Mouse (Mus musculus): ENCODE measurements around the gene Sipa1l2. TPM values are rescaled to one million over a fixed set of nuclear protein-coding genes. Genes with fewer than 3 reads are reported as not detected.

The Sipa1l2 gene
- polyA plus RNA-seq, 1 experiment, result 10.3 TPM

DNA sequence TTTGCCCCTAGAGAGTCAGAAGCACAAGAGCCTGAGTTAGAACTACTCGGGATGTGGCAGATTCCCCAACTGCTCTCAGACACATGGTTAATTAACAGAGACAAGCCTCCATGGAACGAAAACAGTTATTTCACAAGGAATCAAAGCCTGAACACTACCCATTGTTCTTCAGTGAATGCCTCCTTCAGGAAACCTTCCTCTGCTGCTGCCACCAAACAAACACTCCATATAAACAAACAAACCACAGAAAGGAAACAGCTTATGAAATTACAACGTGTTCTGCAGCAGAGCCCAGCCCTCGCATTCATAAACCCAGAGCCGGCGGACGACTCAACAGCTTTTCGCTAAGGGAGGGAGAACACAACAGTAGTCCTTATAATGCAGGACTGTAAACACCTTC lies 52.2 kb downstream of the Sipa1l2 start:
- H3K4me1 ChIP-seq (ENCODE audit: control insufficient read depth, insufficient read depth, low read length), result peaks cover 3% of the 10 kb centered on the region; the same call in 1 of the 2 replicates
- no peak overlapping the region for H3K4me3 ChIP-seq (ENCODE audit: insufficient read depth, low read length)
- no peak overlapping the region for H3K27ac ChIP-seq (ENCODE audit: insufficient read depth, low read length)
- TF ChIP-seq CTCF (IDR thresholded peaks at IDR 0.05; ENCODE audit: borderline replicate concordance, insufficient read depth, low read length) (no peak), POLR2A (IDR thresholded peaks at IDR 0.05; ENCODE audit: low read depth, low read length) (no peak)

DNA sequence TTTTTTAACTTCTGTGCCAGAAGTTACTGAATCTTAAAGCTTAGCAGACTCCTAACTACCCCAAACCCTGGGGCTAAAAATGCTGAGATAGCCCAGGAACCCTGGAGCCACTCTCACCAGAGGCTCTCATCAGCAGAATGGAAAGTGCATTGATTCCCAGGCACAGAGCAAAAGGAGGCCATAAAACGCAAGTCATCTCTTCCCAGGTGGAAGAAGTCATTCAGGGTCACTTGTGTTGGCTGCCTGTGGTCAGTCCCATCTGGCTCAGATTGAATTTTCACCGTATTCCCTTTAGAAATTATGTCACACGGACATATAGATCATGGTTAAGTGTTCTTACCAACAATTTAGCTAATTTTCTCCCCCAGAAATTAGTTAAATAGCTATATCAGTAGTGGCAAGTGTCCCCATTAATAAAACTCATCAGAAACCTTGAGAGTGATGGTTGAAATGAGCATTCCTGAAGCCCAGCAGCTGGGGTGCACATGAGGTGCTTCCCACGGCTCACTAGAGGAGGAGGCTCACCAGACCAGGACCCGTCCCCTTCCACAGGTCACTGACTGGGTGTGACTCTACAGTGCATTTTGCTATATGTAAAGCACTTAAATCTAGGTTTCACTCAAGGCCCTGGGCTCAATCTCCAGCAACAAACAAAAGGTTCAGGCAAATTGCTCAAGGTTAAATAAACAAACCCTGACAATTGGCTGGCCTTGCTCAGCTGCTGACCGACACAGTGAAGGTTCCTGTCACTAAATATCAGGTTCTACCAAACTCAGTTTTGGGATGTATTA lies 53.3 kb downstream of the Sipa1l2 start:
- no peak for TF ChIP-seq POLR2A (IDR thresholded peaks at IDR 0.05; ENCODE audit: low read depth, low read length)
- TF ChIP-seq CTCF (IDR thresholded peaks at IDR 0.05; ENCODE audit: borderline replicate concordance, insufficient read depth, low read length), result no peak
- no peaks in the 10 kb centered on the region for H3K4me1 ChIP-seq (ENCODE audit: control insufficient read depth, insufficient read depth, low read length)
- H3K4me3 ChIP-seq (ENCODE audit: insufficient read depth, low read length), result no peak overlapping the region
- no peak overlapping the region for H3K27ac ChIP-seq (ENCODE audit: insufficient read depth, low read length)

DNA sequence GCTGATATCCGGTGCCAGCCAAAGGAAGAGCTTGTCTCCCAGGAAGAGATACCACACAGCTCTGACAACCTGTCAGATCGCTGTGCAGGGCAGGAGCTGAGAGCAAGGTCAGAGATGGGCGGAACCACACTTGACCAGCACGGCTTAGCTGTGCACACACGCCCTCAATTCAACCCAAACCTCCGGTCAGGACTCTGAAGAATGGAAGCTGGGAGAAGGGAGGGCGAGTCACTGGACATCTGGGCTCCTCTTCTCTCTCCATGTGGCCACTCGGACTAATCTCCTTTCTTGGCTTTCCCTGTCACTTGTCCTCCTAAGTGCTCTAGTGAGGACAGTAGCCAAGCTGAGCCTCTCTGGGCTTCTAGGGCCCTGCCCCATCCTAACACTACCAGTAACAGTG lies 53.9 kb downstream of the Sipa1l2 start:
- no peak overlapping the region for H3K27ac ChIP-seq (ENCODE audit: insufficient read depth, low read length)
- H3K4me1 ChIP-seq (ENCODE audit: control insufficient read depth, insufficient read depth, low read length), result no peaks in the 10 kb centered on the region
- no peak for TF ChIP-seq POLR2A (IDR thresholded peaks at IDR 0.05; ENCODE audit: low read depth, low read length)
- no peak for TF ChIP-seq CTCF (IDR thresholded peaks at IDR 0.05; ENCODE audit: borderline replicate concordance, insufficient read depth, low read length)
- no peak overlapping the region for H3K4me3 ChIP-seq (ENCODE audit: insufficient read depth, low read length)

DNA sequence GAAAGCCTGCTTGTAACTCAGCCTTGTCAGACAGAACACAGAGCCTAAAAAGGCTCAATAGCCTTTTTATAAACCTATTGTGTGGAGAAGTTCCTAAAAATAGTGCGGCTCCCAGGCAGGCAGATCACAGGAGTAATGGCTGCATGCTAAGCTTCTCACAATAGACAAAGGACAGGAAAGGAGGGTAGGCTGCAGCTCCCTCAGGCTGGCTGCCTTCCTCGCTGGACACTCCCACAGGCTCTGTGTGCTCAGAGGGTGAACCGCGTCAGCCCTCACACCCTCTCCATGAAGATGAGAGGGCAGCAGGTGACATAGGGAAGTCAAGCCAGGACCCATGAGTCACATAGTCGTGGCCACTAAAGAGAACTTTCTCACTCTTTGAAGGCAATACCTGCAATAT lies 55.7 kb downstream of the Sipa1l2 start:
- Histone ChIP-seq H3K4me3 (ENCODE audit: insufficient read depth, low read length) (no peak overlapping the region), H3K4me1 (ENCODE audit: control insufficient read depth, insufficient read depth, low read length) (peaks cover 4% of the 10 kb centered on the region; the same call in 1 of the 2 replicates), H3K27ac (ENCODE audit: insufficient read depth, low read length) (no peak overlapping the region)
- TF ChIP-seq POLR2A (IDR thresholded peaks at IDR 0.05; ENCODE audit: low read depth, low read length) (no peak), CTCF (IDR thresholded peaks at IDR 0.05; ENCODE audit: borderline replicate concordance, insufficient read depth, low read length) (no peak)

DNA sequence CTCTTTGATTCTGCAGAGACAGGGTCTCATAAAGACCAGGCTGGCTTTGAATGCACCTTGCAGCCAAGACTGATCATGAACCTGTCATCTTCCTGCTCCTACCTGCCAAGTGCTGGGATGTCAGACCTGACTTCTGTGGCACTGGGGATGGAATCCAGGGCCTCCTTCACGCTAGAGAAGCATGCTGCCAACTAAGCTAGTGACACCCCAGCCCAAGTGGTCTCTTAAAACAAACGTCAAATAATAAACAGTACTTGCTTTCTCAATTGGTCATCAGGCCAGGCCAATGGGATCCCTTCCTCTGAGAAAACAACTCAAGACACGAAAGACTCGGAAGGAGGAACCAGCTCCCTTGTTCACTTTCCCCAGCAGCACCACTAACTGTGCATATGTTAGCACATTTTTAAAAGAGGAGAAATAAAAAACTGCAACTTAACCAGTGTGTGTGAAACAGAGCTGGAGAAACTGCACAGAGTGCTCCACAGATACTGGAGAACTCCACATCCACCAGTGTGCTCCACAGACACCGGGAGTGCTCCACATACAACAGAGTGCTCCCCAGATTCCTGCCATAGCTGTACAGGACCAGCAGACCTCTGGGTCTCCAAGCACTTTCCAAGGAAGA lies 56.3 kb downstream of the Sipa1l2 start:
- Histone ChIP-seq H3K27ac (ENCODE audit: insufficient read depth, low read length) (no peak overlapping the region), H3K4me1 (ENCODE audit: control insufficient read depth, insufficient read depth, low read length) (peaks cover 4% of the 10 kb centered on the region; the same call in 1 of the 2 replicates), H3K4me3 (ENCODE audit: insufficient read depth, low read length) (no peak overlapping the region)
- TF ChIP-seq POLR2A (IDR thresholded peaks at IDR 0.05; ENCODE audit: low read depth, low read length), result no peak
- no peak for TF ChIP-seq CTCF (IDR thresholded peaks at IDR 0.05; ENCODE audit: borderline replicate concordance, insufficient read depth, low read length)

DNA sequence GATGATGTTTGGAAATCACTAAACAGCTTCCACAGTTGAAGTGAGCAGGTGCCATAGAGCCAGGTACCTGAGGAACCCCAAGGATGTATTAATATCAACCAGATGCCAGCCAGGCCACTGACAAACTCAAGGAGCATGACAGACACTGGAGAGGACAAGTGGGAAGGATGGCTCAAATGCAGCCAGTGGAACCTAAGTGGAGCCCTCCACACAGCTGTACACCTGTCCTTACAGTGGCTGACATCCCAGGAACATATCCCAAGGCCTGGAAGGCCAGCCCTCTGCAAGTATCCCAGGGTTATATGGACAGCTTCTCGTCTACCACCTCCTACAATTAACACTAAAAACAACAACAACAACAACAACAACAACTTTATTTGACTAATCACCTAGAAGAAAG lies 57.0 kb downstream of the Sipa1l2 start:
- Histone ChIP-seq H3K27ac (ENCODE audit: insufficient read depth, low read length) (no peak overlapping the region), H3K4me3 (ENCODE audit: insufficient read depth, low read length) (no peak overlapping the region), H3K4me1 (ENCODE audit: control insufficient read depth, insufficient read depth, low read length) (peaks cover 4% of the 10 kb centered on the region; the same call in 1 of the 2 replicates)
- TF ChIP-seq CTCF (IDR thresholded peaks at IDR 0.05; ENCODE audit: borderline replicate concordance, insufficient read depth, low read length) (no peak), POLR2A (IDR thresholded peaks at IDR 0.05; ENCODE audit: low read depth, low read length) (no peak)

DNA sequence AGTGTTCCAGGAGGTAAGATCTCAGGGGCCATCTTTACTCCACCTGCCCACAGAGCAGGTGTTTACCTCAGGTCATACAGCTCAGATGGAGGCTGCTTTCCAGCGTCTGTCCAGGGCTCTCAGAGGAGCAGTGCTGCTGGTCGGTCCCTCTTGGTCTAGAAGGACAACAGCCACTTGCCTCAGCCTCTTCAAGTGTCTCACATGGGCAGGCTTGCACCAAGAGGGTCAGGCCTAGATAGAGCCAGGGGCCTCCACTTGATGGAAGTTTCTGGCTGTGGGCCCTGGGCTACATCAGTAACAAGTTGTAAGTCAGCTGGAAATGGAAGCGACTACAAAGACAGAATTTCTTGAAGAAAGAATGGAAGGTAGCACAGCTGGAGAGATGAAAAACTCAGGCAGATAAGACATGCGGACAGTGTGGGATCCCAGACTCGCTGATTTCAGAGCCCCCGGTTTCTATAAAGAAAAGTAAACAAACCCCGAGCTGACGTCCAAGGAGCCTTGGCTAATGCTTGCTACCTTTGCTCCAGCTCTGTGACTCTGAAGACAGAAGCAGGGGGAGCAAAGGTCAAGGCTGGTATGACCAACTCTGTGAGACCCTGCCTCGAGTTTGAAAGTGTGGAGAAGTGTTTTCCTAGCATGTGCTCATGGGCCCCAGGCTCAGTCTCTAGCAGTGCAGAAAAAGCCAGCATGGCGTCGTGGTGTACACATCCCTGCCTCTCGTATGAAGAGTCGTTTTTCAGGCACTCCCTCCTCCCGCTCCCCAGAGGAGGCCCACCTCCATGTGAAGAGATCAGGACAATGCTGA lies 58.5 kb downstream of the Sipa1l2 start:
- no peak overlapping the region for H3K27ac ChIP-seq (ENCODE audit: insufficient read depth, low read length)
- peaks cover 4% of the 10 kb centered on the region; the same call in 1 of the 2 replicates for H3K4me1 ChIP-seq (ENCODE audit: control insufficient read depth, insufficient read depth, low read length)
- no peak for TF ChIP-seq CTCF (IDR thresholded peaks at IDR 0.05; ENCODE audit: borderline replicate concordance, insufficient read depth, low read length)
- no peak for TF ChIP-seq POLR2A (IDR thresholded peaks at IDR 0.05; ENCODE audit: low read depth, low read length)
- H3K4me3 ChIP-seq (ENCODE audit: insufficient read depth, low read length), result no peak overlapping the region

DNA sequence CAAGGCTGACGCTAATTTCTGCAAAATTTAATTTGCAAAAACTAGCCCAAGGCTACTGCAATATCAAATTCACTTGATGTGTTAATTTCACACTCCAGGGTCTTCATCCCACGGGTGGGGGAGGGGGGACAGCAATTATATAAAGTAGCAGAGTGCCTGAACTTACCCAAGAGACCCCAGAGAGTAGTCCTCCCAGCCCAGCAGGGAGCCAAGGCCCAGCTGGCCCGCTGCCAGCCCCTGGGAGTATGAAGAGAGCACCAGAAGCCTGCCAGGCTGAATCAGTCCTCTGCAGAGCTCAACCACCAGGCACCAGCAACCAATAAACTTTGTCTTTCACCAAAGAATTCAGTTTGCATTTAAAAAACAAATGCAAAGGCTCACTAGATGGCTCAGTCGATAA lies 59.8 kb downstream of the Sipa1l2 start:
- H3K4me3 ChIP-seq (ENCODE audit: insufficient read depth, low read length), result no peak overlapping the region
- H3K27ac ChIP-seq (ENCODE audit: insufficient read depth, low read length), result no peak overlapping the region
- H3K4me1 ChIP-seq (ENCODE audit: control insufficient read depth, insufficient read depth, low read length), result peaks cover 4% of the 10 kb centered on the region; the same call in 1 of the 2 replicates
- TF ChIP-seq CTCF (IDR thresholded peaks at IDR 0.05; ENCODE audit: borderline replicate concordance, insufficient read depth, low read length) (no peak), POLR2A (IDR thresholded peaks at IDR 0.05; ENCODE audit: low read depth, low read length) (no peak)

DNA sequence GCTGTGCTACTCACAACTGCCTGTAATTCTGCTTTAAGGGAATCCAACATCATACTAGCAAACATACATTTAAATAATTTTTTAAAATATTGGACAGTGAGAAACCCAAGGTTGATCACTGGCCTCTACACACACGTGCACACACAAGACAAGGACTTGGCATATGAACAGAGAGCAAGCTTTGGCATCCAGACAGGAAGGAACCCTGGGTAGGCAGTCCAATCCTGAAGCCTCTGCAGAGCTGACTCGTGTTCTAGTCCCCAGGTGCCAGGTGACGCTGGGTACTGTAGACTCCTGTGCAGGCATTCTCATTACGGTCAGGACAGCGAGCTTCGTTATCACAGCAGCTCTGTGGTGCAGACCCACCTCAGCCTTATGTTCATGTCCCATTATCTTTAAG lies 60.4 kb downstream of the Sipa1l2 start:
- H3K27ac ChIP-seq (ENCODE audit: insufficient read depth, low read length), result no peak overlapping the region
- TF ChIP-seq POLR2A (IDR thresholded peaks at IDR 0.05; ENCODE audit: low read depth, low read length) (no peak), CTCF (IDR thresholded peaks at IDR 0.05; ENCODE audit: borderline replicate concordance, insufficient read depth, low read length) (no peak)
- H3K4me3 ChIP-seq (ENCODE audit: insufficient read depth, low read length), result no peak overlapping the region
- peaks cover 4% of the 10 kb centered on the region; the same call in 1 of the 2 replicates for H3K4me1 ChIP-seq (ENCODE audit: control insufficient read depth, insufficient read depth, low read length)

Data from embryonic fibroblast, embryonic 13.5 days (primary cell).